28 mouse cellular contexts compared by ENCODE assay signal in the genomic region with DNA sequence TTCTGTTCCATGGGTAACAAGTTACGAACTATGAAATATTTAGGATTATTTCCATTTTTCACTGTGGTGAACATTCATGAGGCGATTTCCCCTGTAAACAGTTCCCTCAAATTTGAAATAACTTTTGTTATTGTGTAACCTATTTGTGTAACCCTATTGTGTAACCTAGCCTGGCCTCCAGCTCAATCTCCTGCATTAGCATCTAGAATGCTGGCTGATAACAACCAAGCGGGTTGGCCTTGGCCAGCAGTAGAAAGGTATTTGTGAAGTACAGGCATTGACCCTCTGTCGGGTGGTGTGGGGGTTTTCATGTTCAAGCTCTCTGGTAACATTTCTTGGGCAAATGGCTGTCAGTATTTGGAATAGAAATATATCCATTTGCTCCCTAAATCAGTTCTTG. TPM values are rescaled to one million over a fixed set of nuclear protein-coding genes. Genes with fewer than 3 reads are reported as not detected.
DNase-seq lines count a peak whose midpoint lies in the region; ATAC-seq and TF ChIP-seq lines count a peak whose summit lies in the region.
"Had no signal": no experiment of that assay in that cellular context is flagged by ENCODE, and none has a peak within 500 bp of the region (broad histone marks: within the 10 kb centered on the region; RNA-seq: fewer than 3 reads in every experiment).

No protein-coding gene starts in this region.

- no peaks in the 10 kb centered on the region for H3K9me3 ChIP-seq in liver, postnatal 0 days (ENCODE audit: low read length)
- H3K9me3 ChIP-seq: embryonic facial prominence, embryonic 13.5 days; heart, embryonic 13.5 days; midbrain, embryonic 12.5 days; stomach, embryonic 15.5 days had no signal

- H3K4me1 ChIP-seq in liver, postnatal 0 days (ENCODE audit: insufficient read depth), result peaks cover 6% of the 10 kb centered on the region
- H3K4me1 ChIP-seq: embryonic facial prominence, embryonic 13.5 days; midbrain, embryonic 12.5 days; stomach, embryonic 15.5 days had no signal

- peak overlapping the region; percentile 34; the same call in 1 of the 2 replicates for H3K27ac ChIP-seq in liver, postnatal 0 days (ENCODE audit: low read depth)
- H3K27ac ChIP-seq: embryonic facial prominence, embryonic 13.5 days; heart, adult 2 months; heart, embryonic 13.5 days; hindbrain, postnatal 0 days; macrophage; midbrain, embryonic 12.5 days; stomach, embryonic 15.5 days had no signal

- no peaks in the 10 kb centered on the region for H3K36me3 ChIP-seq in liver, postnatal 0 days (replicated peaks; ENCODE audit: insufficient read depth, low read length)
- H3K36me3 ChIP-seq: embryonic facial prominence, embryonic 13.5 days; heart, embryonic 13.5 days; midbrain, embryonic 12.5 days; stomach, embryonic 15.5 days had no signal

- no peak overlapping the region for H3K4me3 ChIP-seq in liver, postnatal 0 days (ENCODE audit: low read depth, low read length)
- H3K4me3 ChIP-seq: embryonic facial prominence, embryonic 13.5 days; erythroblast, embryonic 14.5 days; heart, adult 2 months; heart, embryonic 13.5 days; midbrain, embryonic 12.5 days; stomach, embryonic 15.5 days had no signal

- no peak for TF ChIP-seq CTCF in liver, postnatal 0 days (IDR thresholded peaks at IDR 0.05; ENCODE audit: low read depth)

- DNase-seq in adrenal gland, adult 8-10 months, result peak; percentile 54
- no peak for DNase-seq in adrenal gland, adult 18-20 months (ENCODE audit: low spot score in 2 of 2)
- DNase-seq in 416B (ENCODE audit: low read depth), result peak; percentile 8
- DNase-seq in fat pad, adult 2 months (ENCODE audit: extremely low read depth, low read depth, low spot score), result peak; percentile 8
- peak; percentile 31 for DNase-seq in liver, postnatal 0 days
- no peak for DNase-seq in kidney, postnatal 10 days
- no peak for DNase-seq in gastrocnemius, adult 18-20 months (ENCODE audit: low spot score)
- DNase-seq: cerebellum, adult 18-20 months; cerebellum, postnatal 25 days; embryo, embryonic 11 days; gastrocnemius, postnatal 10 days; heart, adult 2 months; heart, postnatal 14 days; kidney, postnatal 36 days; layer of hippocampus, postnatal 36 days; lung, embryonic 14.5 days; thymus, adult 18-20 months; thymus, postnatal 36 days had no signal

- TF ChIP-seq EP300 in liver, postnatal 0 days (IDR thresholded peaks at IDR 0.05; ENCODE audit: low read depth), result peak; percentile 20; the same call in 1 of the 2 replicates

- H3K27me3 ChIP-seq in liver, postnatal 0 days (ENCODE audit: insufficient read depth, low read length), result no peaks in the 10 kb centered on the region
- H3K27me3 ChIP-seq: embryonic facial prominence, embryonic 13.5 days; heart, embryonic 13.5 days; midbrain, embryonic 12.5 days; stomach, embryonic 15.5 days had no signal

- 61% methylated on average over 4 of the region's 4 CpGs for WGBS in liver, postnatal 0 days (ENCODE audit: insufficient replicate concordance)

- no peak overlapping the region for H3K9ac ChIP-seq in liver, postnatal 0 days (replicated peaks)
- H3K9ac ChIP-seq: embryonic facial prominence, embryonic 13.5 days; heart, embryonic 13.5 days; lung, embryonic 14.5 days; midbrain, embryonic 12.5 days; stomach, embryonic 15.5 days had no signal

- no peak overlapping the region for H3K4me2 ChIP-seq in liver, postnatal 0 days (ENCODE audit: low read depth, low read length)
- H3K4me2 ChIP-seq: embryonic facial prominence, embryonic 13.5 days; heart, embryonic 13.5 days; lung, embryonic 14.5 days; midbrain, embryonic 12.5 days; stomach, embryonic 15.5 days had no signal

- ATAC-seq in liver, postnatal 0 days, result peak; percentile 85
- ATAC-seq: forebrain, embryonic 14.5 days; hindbrain, postnatal 0 days; intestine, postnatal 0 days had no signal

RNA-seq across cellular contexts. Expression of a gene that starts 18.3 kb away (rescaled TPM):
- total RNA-seq in adrenal gland, adult 8-10 months (2022), result 100 to 1,000 TPM in 2 of 4 experiments, 10 to 100 TPM in 2; 44.9 to 312 (median 173) TPM
- total RNA-seq in adrenal gland, adult 18-20 months (2021), result 100 to 1,000 TPM in 1 of 2 experiments, 10 to 100 TPM in 1; 47.6 to 122 TPM
- 0.02 TPM in 1 of 2 replicates, not detected in the other for polyA plus RNA-seq in liver, postnatal 0 days (2015; fragmentation: Nextera tagmentation; extraction: Ambion mirVana)
- total RNA-seq in gastrocnemius, adult 18-20 months (2021), result under 1 TPM; 0.02 to 0.07 TPM
- total RNA-seq: heart, adult 2 months; heart, postnatal 14 days; neutrophil, adult 5-6 weeks had no signal
- polyA plus RNA-seq: erythroblast, embryonic 14.5 days; macrophage had no signal

RNA-seq across cellular contexts. Expression of a gene that starts 58.2 kb away (rescaled TPM):
- 10 to 100 TPM; 53.3 to 64.1 (median 57.7) TPM for total RNA-seq in adrenal gland, adult 8-10 months (2022)
- 10 to 100 TPM; 31.2 to 37.8 TPM for total RNA-seq in adrenal gland, adult 18-20 months (2021)
- 4.4 and 5.2 TPM in 2 replicates for polyA plus RNA-seq in liver, postnatal 0 days (2015; fragmentation: Nextera tagmentation; extraction: Ambion mirVana)
- total RNA-seq in gastrocnemius, adult 18-20 months (2021), result 10 to 100 TPM; 19.7 to 20.4 TPM

RNA-seq across cellular contexts. Expression of a gene that starts 58.3 kb away (rescaled TPM):
- total RNA-seq in adrenal gland, adult 8-10 months (2022), result 10 to 100 TPM; 14.7 to 31.2 (median 24.7) TPM
- 10 to 100 TPM; 11.0 to 11.1 TPM for total RNA-seq in adrenal gland, adult 18-20 months (2021)
- polyA plus RNA-seq in liver, postnatal 0 days (2015; fragmentation: Nextera tagmentation; extraction: Ambion mirVana), result 9.8 and 10.1 TPM in 2 replicates
- 1 to 10 TPM; 5.4 to 6.4 TPM for total RNA-seq in gastrocnemius, adult 18-20 months (2021)

Comparison
In these comparisons a context has a peak if more than half of its experiments do, and no peak if none do; other contexts are left out.
1. DNase-seq: peak in adrenal gland, adult 8-10 months (single experiment), 416B (single experiment), fat pad, adult 2 months (single experiment) and liver, postnatal 0 days (single experiment); none in adrenal gland, adult 18-20 months (0 of 2), kidney, postnatal 10 days (single experiment) and gastrocnemius, adult 18-20 months (single experiment).
2. RNA of a gene that starts 18.3 kb away (total RNA-seq): 44.9 to 312 TPM in adrenal gland, adult 8-10 months and 47.6 to 122 TPM in adrenal gland, adult 18-20 months; 0.02 to 0.07 TPM in gastrocnemius, adult 18-20 months; every median in the first group is over 10 times any median in the second.